Mouse (Mus musculus) hindbrain, embryonic 10.5 days (tissue): Measurements from ENCODE around the gene Gm28710. TPM values are rescaled to one million over a fixed set of nuclear protein-coding genes. Genes with fewer than 3 reads are reported as not detected.

Source experiments
- polyA plus RNA-seq: library from polyadenylated mRNA; unstranded; fragments of >200 nt; fragmentation: Nextera tagmentation; extraction: Ambion mirVana; gene quantifications from 2 replicates; pipeline ENCODE4 v1.2.1, GENCODE M21; 2016

Gene Gm28710
- polyA plus RNA-seq, 1 experiment from 2014 or later = not detected

Other genes starting within 250 kb of the Gm28710 start
- 1.1 and 1.3 TPM in 2 replicates for gene Hgf, start 238.3 kb upstream of the Gm28710 start, polyA plus RNA-seq